13 mouse cellular contexts compared by ENCODE assay signal in the genomic region with DNA sequence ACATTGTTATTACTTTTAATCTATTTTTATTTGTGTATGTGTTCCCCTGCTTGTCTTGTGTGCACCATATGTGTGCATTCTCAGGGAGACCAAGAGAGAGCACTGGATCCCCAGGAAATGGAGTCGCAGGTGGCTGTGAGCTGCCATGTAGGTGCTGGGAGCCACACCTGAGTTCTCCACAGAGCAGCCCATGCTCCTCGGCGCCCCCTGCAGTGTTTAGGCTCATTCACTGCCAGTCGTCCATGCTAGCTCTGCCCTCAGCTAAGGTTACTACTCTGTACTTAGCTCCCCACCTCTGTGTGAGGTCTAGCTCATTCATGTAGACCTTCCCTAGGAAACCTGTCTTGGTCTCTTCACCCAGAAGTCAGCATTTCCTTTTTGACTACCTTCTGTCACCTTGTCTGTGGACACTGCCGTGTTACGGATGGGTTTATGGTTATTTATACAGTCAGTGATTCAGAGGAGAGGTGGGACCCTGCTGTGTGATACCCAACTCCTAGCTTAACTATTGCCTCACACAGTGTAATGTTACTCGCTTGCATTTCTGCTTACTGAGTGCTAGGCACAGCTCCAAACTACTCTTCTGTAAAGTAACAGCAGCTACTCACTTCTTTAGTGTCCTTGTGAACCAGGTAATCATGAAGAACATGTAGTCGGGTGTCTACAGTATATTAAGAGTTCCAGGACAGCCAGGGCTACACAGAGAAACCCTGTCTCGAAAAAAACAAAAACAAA. TPM values are rescaled to one million over a fixed set of nuclear protein-coding genes. Genes with fewer than 3 reads are reported as not detected.
A peak's percentile ranks its signal among the peaks of the same experiment; 100 is the strongest.
DNase-seq lines count a peak whose midpoint lies in the region; ATAC-seq lines count a peak whose summit lies in the region.
"Had no signal": no experiment of that assay in that cellular context is flagged by ENCODE, and none has a peak within 500 bp of the region (broad histone marks: within the 10 kb centered on the region; RNA-seq: fewer than 3 reads in every experiment).

No protein-coding gene starts in this region.

- no peaks in the 10 kb centered on the region for H3K9me3 ChIP-seq in liver, embryonic 11.5 days (ENCODE audit: control insufficient read depth, low read length)
- H3K9me3 ChIP-seq in limb, embryonic 10.5 days (replicated peaks) = no peaks in the 10 kb centered on the region
- H3K9me3 ChIP-seq: forebrain, embryonic 13.5 days; limb, embryonic 13.5 days; neural tube, embryonic 13.5 days had no signal

- 71% methylated on average over 9 of the region's 9 CpGs for WGBS in liver, embryonic 11.5 days
- 67% methylated on average over 9 of the region's 9 CpGs for WGBS in limb, embryonic 10.5 days

- no peaks in the 10 kb centered on the region for H3K36me3 ChIP-seq in liver, embryonic 11.5 days (ENCODE audit: control insufficient read depth, insufficient read depth, low read length)
- H3K36me3 ChIP-seq in splenic B cell, adult 2 months (ENCODE audit: control insufficient read depth, insufficient read depth, low read length, poor library complexity, severe bottlenecking) = no peaks in the 10 kb centered on the region
- no peaks in the 10 kb centered on the region for H3K36me3 ChIP-seq in limb, embryonic 10.5 days
- H3K36me3 ChIP-seq: limb, embryonic 13.5 days; neural tube, embryonic 13.5 days had no signal

- peak; percentile 37 for DNase-seq in CD4-positive, CD25-positive, alpha-beta regulatory T cell, adult 2 months (ENCODE audit: low read depth, low spot score)
- peak; percentile 22 for DNase-seq in liver
- no peak for DNase-seq in liver, embryonic 11.5 days (ENCODE audit: low spot score)
- DNase-seq in T-cell, adult 2 months (ENCODE audit: low spot score) = peak; percentile 8
- peak; percentile 31 for DNase-seq in splenic B cell, adult 2 months (ENCODE audit: low read depth, low spot score)
- no peak for DNase-seq in limb, embryonic 10.5 days (ENCODE audit: low spot score)
- DNase-seq: right cerebral cortex, adult 18-20 months had no signal

- H3K9ac ChIP-seq in liver, embryonic 11.5 days (ENCODE audit: low read depth, low read length) = no peak overlapping the region
- H3K9ac ChIP-seq: forebrain, embryonic 13.5 days; limb, embryonic 13.5 days; neural tube, embryonic 13.5 days had no signal

- H3K4me3 ChIP-seq in liver, embryonic 11.5 days (ENCODE audit: low read depth, low read length) = no peak overlapping the region
- no peak overlapping the region for H3K4me3 ChIP-seq in limb, embryonic 10.5 days
- H3K4me3 ChIP-seq: forebrain, embryonic 13.5 days; limb, embryonic 13.5 days; neural tube, embryonic 13.5 days had no signal

- ATAC-seq in CD4-positive, CD25-positive, alpha-beta regulatory T cell, adult 4 months = no peak
- ATAC-seq in liver, embryonic 11.5 days (replicated peaks; ENCODE audit: low FRiP score) = no peak
- no peak for ATAC-seq in inflammation-experienced regulatory T-cells, adult 6 months
- ATAC-seq: forebrain, embryonic 13.5 days; hindbrain, embryonic 16.5 days had no signal

- H3K4me2 ChIP-seq in liver, embryonic 11.5 days = no peak overlapping the region
- H3K4me2 ChIP-seq: forebrain, embryonic 13.5 days; limb, embryonic 13.5 days; neural tube, embryonic 13.5 days had no signal

- H3K27ac ChIP-seq in liver, embryonic 11.5 days (ENCODE audit: low read depth, low read length) = no peak overlapping the region
- H3K27ac ChIP-seq in limb, embryonic 10.5 days = no peak overlapping the region
- H3K27ac ChIP-seq: forebrain, embryonic 13.5 days; limb, embryonic 13.5 days; neural tube, embryonic 13.5 days had no signal

- peaks cover 19% of the 10 kb centered on the region for H3K4me1 ChIP-seq in liver, embryonic 11.5 days (replicated peaks; ENCODE audit: control insufficient read depth, insufficient read depth, low read length)
- peaks cover 48% of the 10 kb centered on the region for H3K4me1 ChIP-seq in limb, embryonic 10.5 days

- H3K27me3 ChIP-seq in liver, embryonic 11.5 days (replicated peaks; ENCODE audit: control insufficient read depth, insufficient read depth, low read length) = no peaks in the 10 kb centered on the region
- no peaks in the 10 kb centered on the region for H3K27me3 ChIP-seq in splenic B cell, adult 2 months (ENCODE audit: control insufficient read depth, insufficient read depth, low read length, poor library complexity, severe bottlenecking)
- H3K27me3 ChIP-seq in limb, embryonic 10.5 days (ENCODE audit: low read depth, poor library complexity, severe bottlenecking) = no peaks in the 10 kb centered on the region
- H3K27me3 ChIP-seq: forebrain, embryonic 13.5 days; limb, embryonic 13.5 days; neural tube, embryonic 13.5 days had no signal

RNA-seq across cellular contexts. Expression of a gene that starts 59.6 kb away (rescaled TPM):
- 10 to 100 TPM; 12.8 to 16.0 TPM for polyA plus RNA-seq in CD4-positive, CD25-positive, alpha-beta regulatory T cell, adult 4 months (2017; shearing (Covaris generic))
- 8.6 and 9.5 TPM in 2 replicates for polyA plus RNA-seq in liver, embryonic 11.5 days (2014; fragmentation: Nextera tagmentation; extraction: Ambion mirVana)
- polyA plus RNA-seq in inflammation-experienced regulatory T-cells, adult 6 months (2017; shearing (Covaris generic)) = 10 to 100 TPM; 11.0 to 13.9 (median 11.5) TPM
- polyA plus RNA-seq in limb, embryonic 10.5 days (2016; fragmentation: Nextera tagmentation; extraction: Ambion mirVana) = 10.6 and 11.3 TPM in 2 replicates

RNA-seq across cellular contexts. Expression of a gene that starts 59.8 kb away (rescaled TPM):
- 10 to 100 TPM; 64.2 to 72.1 TPM for polyA plus RNA-seq in CD4-positive, CD25-positive, alpha-beta regulatory T cell, adult 4 months (2017; shearing (Covaris generic))
- polyA plus RNA-seq in liver, embryonic 11.5 days (2014; fragmentation: Nextera tagmentation; extraction: Ambion mirVana) = 137 and 154 TPM in 2 replicates
- polyA plus RNA-seq in inflammation-experienced regulatory T-cells, adult 6 months (2017; shearing (Covaris generic)) = 10 to 100 TPM; 58.6 to 75.2 (median 67.0) TPM
- polyA plus RNA-seq in limb, embryonic 10.5 days (2016; fragmentation: Nextera tagmentation; extraction: Ambion mirVana) = 246 and 265 TPM in 2 replicates

Comparison
In these comparisons a context has a peak if more than half of its experiments do, and no peak if none do; other contexts are left out.
1. DNase-seq: peak in CD4-positive, CD25-positive, alpha-beta regulatory T cell, adult 2 months (single experiment), liver (single experiment), T-cell, adult 2 months (single experiment) and splenic B cell, adult 2 months (single experiment); none in liver, embryonic 11.5 days (single experiment) and limb, embryonic 10.5 days (single experiment).